Mouse (Mus musculus) midbrain, embryonic 10.5 days (tissue): ENCODE measurements around the gene Golga1. TPM values are rescaled to one million over a fixed set of nuclear protein-coding genes. Genes with fewer than 3 reads are reported as not detected.

Experiments used
- DNase-seq: peaks from one replicate; pipeline ENCODE4 v3.0.0-alpha.2; 2017; ENCODE audit warnings: low spot score
- H3K27ac ChIP-seq: fragments of 300-500 bp; sonication (generic); replicated peaks from 2 replicates; pipeline ENCODE4 v1.5.1; 2016; ENCODE audit warnings: mild to moderate bottlenecking
- H3K27me3 ChIP-seq: fragments of 300-500 bp; sonication (generic); 2 replicates; pipeline ENCODE4 v1.6.1; 2016; ENCODE audit warnings: low read depth, mild to moderate bottlenecking; ENCODE audit not compliant: poor library complexity, severe bottlenecking
- H3K36me3 ChIP-seq: fragments of 300-500 bp; sonication (generic); 2 replicates; pipeline ENCODE4 v1.6.1; 2016; ENCODE audit warnings: mild to moderate bottlenecking, moderate library complexity
- H3K4me1 ChIP-seq: fragments of 300-500 bp; sonication (generic); 2 replicates; pipeline ENCODE4 v1.6.1; 2016
- H3K4me3 ChIP-seq: fragments of 300-500 bp; sonication (generic); 2 replicates; pipeline ENCODE4 v1.5.1; 2016; ENCODE audit warnings: mild to moderate bottlenecking, moderate library complexity
- H3K9me3 ChIP-seq: fragments of 300-500 bp; sonication (generic); replicated peaks from 2 replicates; pipeline ENCODE4 v1.6.1; 2016; ENCODE audit warnings: mild to moderate bottlenecking
- WGBS: fragments of 180-500 bp; shearing (Covaris S2); methylation state at CpG from one replicate; pipeline ENCODE4 v1.1.7; 2016; 5-methylcytosine and 5-hydroxymethylcytosine counted together
- polyA plus RNA-seq: library from polyadenylated mRNA; unstranded; fragments of >200 nt; fragmentation: Nextera tagmentation; extraction: Ambion mirVana; gene quantifications from 2 replicates; pipeline ENCODE4 v1.2.1, GENCODE M21; 2016

The Golga1 gene
- polyA plus RNA-seq, 1 experiment from 2014 or later: 27.3 TPM

DNA sequence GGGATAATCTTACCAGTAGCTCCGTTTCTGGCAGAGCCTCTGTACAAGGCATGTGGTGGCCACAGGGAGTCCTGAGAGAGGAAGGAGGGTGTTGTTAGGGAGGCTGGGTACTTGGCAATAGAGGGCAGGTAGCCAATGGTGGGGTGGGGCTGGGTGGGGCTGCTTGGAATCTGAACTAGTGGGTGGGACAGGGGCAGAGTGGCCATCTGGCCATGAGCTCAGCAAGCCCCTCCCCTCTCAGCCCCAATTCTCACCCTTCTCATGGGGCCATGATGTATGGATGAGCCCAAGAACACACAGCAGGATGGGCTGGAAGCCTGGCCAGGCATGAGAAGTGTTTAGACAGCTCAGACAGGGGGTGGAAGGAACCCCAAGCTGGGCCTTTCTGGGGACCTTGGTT lies 78.0 kb downstream of the Golga1 start:
- Histone ChIP-seq H3K4me3 (no peak overlapping the region), H3K36me3 (no peaks in the 10 kb centered on the region), H3K9me3 (peaks cover 9% of the 10 kb centered on the region; the same call in 1 of the 2 replicates), H3K27ac (no peak overlapping the region), H3K4me1 (no peaks in the 10 kb centered on the region), H3K27me3 (no peaks in the 10 kb centered on the region)
- DNase-seq: no peak
- WGBS: 70% methylated on average over 1 of the region's 1 CpGs

DNA sequence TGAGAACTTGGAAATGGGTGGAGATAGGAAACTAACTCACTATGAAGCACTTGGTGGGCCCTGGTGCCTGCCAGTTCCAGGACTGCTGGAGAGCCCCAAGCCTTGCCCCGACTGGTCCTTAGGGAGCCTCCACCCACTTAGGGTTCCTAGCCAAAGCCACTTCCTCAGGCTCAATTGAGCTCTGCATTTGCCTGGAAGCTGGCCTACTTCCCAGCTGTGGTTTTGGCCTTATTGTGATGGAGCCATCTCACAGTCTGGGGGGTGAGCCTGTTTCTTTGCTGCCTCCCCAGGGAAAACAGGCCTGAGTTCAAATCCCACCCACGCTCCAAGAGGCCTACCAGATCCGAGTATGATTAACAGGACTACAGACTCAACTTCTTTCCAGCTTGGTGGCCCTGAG lies 78.8 kb downstream of the Golga1 start:
- no peaks in the 10 kb centered on the region for H3K36me3 ChIP-seq
- 92% methylated on average over 3 of the region's 3 CpGs for WGBS
- peaks cover 9% of the 10 kb centered on the region; the same call in 1 of the 2 replicates for H3K9me3 ChIP-seq

DNA sequence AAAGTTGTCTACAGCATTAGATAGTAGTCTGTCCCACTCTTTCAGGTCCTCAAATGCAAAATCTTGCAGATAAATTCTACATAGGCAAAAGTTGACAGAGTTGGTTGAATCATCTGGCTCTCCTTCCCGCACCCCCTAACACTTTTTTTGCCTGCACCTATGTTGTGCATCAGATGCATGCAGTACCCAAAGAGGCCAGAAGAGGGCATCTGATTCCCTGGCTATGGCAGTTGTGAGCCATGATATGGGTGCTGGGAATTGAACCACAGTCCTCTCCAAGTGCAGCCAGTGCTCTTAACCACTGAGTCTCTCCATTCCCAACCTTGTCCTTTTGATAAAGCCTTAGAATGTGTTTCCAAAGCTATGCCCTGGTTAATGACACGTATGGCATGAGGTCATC lies 81.9 kb downstream of the Golga1 start:
- Histone ChIP-seq H3K4me3 (no peak overlapping the region), H3K27ac (no peak overlapping the region), H3K4me1 (no peaks in the 10 kb centered on the region), H3K9me3 (peaks cover 9% of the 10 kb centered on the region; the same call in 1 of the 2 replicates), H3K27me3 (no peaks in the 10 kb centered on the region), H3K36me3 (no peaks in the 10 kb centered on the region)
- WGBS: 97% methylated on average over 2 of the region's 2 CpGs
- no peak for DNase-seq

More for the DNA sequence above, 78.8 kb downstream of the Golga1 start:
- Histone ChIP-seq H3K27ac (no peak overlapping the region), H3K4me1 (no peaks in the 10 kb centered on the region), H3K27me3 (no peaks in the 10 kb centered on the region), H3K4me3 (no peak overlapping the region)
- no peak for DNase-seq

DNA sequence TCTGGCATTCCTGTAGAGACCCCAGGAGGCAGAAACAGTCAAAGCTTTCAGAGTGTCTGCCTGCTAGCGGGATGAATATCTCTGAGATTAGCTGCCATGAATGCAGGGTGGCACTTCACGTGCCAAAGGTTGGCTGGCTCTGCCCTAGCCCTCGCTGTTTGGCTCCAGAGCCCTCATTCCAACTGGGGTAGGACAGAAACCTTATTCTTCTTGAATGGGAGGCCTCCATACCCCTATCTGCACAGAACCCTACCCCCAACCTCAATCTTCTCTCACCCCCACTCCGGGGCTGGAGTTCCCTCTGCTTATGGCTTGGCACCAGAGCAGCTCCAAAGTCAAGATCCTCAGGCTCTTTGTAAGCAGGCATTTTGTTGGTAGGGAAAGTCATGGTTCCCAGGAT lies 87.5 kb downstream of the Golga1 start:
- DNase-seq: no peak
- no peak overlapping the region for H3K4me3 ChIP-seq
- no peaks in the 10 kb centered on the region for H3K36me3 ChIP-seq
- no peaks in the 10 kb centered on the region for H3K27me3 ChIP-seq
- no peaks in the 10 kb centered on the region for H3K9me3 ChIP-seq
- WGBS: 73% methylated on average over 4 of the region's 4 CpGs
- peaks cover 4% of the 10 kb centered on the region; the same call in 1 of the 2 replicates for H3K4me1 ChIP-seq
- H3K27ac ChIP-seq: 0 out of 2 replicates have a peak overlapping the region, but pooled peaks have one; percentile 17

DNA sequence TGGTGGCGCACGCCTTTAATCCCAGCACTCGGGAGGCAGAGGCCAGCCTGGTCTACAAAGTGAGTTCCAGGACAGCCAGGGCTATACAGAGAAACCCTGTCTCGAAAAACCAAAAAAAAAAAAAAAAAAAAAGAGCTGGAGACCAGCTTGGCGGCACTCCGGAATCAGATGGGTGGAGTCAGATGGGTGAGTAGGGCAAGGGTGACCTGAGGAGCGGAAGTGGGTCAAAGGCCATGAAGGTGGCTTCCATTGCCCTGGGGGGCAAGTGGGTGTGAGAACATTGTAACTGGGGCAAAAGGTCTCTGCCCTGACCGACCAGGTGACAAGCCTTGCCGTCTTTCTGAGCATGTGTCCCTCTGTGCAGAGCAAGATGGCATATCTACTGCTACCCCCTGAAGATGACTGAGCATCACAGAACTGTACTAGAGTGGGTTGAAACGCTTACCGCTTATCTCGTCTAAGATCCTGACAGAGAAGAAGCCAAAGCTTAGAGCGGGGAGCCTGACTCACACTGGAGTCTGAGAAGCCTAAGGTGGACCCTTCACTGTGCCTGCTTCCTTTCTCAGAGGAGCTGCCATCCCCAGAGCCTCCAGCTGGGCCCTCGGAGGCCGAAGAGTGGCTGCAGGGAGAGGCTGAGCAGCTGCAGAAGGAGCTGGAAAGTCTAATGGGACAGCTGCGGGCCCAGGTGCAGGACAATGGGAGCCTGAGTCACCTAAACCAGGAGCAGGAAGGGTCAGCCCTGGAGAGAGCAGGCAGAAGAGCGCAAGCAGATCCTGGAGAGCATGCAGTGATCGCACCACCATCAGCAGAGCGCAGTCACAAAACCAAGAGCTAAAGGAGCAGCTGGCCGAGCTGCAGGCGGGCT lies 89.2 kb downstream of the Golga1 start:
- Histone ChIP-seq H3K36me3 (no peaks in the 10 kb centered on the region), H3K27ac (no peak overlapping the region), H3K4me3 (no peak overlapping the region), H3K4me1 (peaks cover 4% of the 10 kb centered on the region; the same call in 1 of the 2 replicates), H3K27me3 (no peaks in the 10 kb centered on the region), H3K9me3 (no peaks in the 10 kb centered on the region)
- 84% methylated on average over 21 of the region's 21 CpGs for WGBS
- DNase-seq: no peak

DNA sequence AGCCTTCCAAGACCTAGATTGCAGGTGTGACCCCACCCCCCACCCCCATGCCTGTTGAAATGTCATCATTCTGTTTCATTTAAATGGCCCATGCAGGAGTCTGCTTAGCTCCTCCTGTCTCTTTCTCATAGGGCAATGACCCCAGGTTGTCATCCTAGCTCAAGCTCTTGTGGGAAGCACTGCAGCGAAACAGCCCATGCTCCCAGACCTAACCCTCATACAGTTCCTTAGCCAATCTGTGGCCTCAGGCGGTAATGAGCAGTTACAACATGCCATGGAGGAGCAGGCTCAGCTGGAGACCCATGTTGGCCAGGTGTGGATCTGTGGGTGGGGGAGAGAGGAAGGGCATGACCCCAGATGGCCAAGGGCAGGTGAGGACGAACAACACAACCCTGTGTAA lies 90.2 kb downstream of the Golga1 start:
- DNase-seq: no peak
- no peaks in the 10 kb centered on the region for H3K36me3 ChIP-seq
- peaks cover 4% of the 10 kb centered on the region; the same call in 1 of the 2 replicates for H3K4me1 ChIP-seq
- H3K27me3 ChIP-seq: no peaks in the 10 kb centered on the region
- no peak overlapping the region for H3K4me3 ChIP-seq
- 86% methylated on average over 3 of the region's 3 CpGs for WGBS
- H3K27ac ChIP-seq: no peak overlapping the region
- no peaks in the 10 kb centered on the region for H3K9me3 ChIP-seq

DNA sequence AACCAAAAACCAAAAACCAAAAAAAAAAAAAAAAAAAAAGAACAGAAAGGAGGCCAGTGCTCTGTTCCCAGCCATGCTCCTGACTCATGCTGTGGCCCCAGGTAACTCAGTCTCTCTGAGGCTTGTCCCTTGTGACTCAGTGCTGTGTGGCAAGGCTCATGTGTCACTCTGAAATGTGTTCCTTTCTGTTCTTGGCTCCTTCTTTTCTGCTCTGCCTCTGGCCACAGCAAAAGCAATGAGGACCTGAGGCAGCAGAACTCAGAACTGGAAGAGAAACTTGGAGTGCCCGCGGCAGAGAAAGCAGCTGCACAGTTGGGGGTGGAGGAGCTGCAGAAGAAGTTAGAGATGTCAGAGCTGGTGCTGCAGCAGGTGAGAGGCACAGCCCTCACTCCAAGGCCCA lies 91.2 kb downstream of the Golga1 start:
- no peak for DNase-seq
- H3K4me1 ChIP-seq: peaks cover 4% of the 10 kb centered on the region; the same call in 1 of the 2 replicates
- no peaks in the 10 kb centered on the region for H3K9me3 ChIP-seq
- no peaks in the 10 kb centered on the region for H3K36me3 ChIP-seq
- WGBS: 48% methylated on average over 2 of the region's 2 CpGs
- no peak overlapping the region for H3K27ac ChIP-seq
- no peak overlapping the region for H3K4me3 ChIP-seq
- no peaks in the 10 kb centered on the region for H3K27me3 ChIP-seq

DNA sequence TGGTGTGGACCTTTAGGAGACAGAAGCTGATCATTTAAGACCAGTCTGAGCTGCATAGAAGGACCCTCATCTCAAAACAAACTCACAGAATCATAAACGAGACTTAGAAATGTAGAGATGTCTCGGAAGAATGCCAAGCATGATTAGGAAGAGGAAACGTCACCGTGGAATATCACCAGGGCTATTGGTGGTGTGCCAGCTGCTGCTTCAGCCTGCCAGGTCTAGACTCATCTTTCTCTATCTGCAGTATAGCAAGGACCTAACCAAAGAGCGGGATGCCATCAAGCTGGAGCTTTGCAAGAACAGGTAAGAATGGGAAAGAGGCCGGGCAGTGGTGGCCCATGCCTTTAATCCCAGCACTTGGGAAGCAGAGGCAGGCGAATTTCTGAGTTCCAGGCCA lies 91.6 kb downstream of the Golga1 start:
- peaks cover 4% of the 10 kb centered on the region; the same call in 1 of the 2 replicates for H3K4me1 ChIP-seq
- WGBS: 92% methylated on average over 7 of the region's 7 CpGs
- H3K9me3 ChIP-seq: no peaks in the 10 kb centered on the region
- H3K27ac ChIP-seq: no peak overlapping the region
- H3K27me3 ChIP-seq: no peaks in the 10 kb centered on the region
- no peak overlapping the region for H3K4me3 ChIP-seq
- no peak for DNase-seq
- H3K36me3 ChIP-seq: no peaks in the 10 kb centered on the region

DNA sequence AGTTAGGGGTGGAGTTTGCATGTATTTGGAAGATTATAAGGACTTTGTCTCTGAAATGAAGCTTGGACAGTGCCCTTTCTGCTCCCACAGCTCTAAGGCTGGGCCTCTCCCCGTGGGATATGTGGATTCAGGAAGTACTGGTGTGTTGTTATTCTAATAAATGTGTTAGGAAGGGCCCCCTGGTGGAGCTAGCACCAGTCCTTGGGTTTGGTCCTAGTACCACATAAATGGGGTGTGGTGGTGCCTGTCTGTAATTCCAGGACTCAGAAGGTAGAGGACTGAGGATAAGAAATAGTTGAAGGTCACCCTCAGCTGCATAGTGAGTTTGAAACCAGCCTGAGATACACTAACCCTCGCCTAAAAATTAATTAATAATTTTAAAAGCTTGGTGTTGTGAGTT lies 92.1 kb downstream of the Golga1 start:
- H3K27me3 ChIP-seq: no peaks in the 10 kb centered on the region
- H3K27ac ChIP-seq: no peak overlapping the region
- 44% methylated on average over 2 of the region's 2 CpGs for WGBS
- H3K4me3 ChIP-seq: no peak overlapping the region
- no peaks in the 10 kb centered on the region for H3K36me3 ChIP-seq
- DNase-seq: no peak
- H3K4me1 ChIP-seq: peaks cover 4% of the 10 kb centered on the region; the same call in 1 of the 2 replicates
- no peaks in the 10 kb centered on the region for H3K9me3 ChIP-seq

DNA sequence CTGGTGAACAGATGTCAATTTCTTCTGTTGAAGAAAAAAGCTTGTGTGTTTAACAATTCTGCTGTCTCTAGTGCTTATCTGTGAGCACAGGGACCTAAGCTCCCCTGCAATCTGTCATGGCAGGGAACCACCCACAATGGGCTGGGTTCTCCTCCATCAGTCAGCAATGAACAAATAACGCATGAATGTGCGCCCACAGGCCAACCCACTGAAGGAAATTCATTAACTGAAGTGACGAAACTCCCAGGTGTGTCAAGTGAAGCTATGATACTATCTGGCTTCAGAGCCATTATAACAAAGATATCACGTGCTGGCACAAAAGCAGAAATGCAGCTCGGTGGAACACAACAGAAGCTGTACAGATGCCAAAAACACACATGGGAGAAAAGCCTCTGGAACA lies 95.3 kb downstream of the Golga1 start:
- H3K4me1 ChIP-seq: no peaks in the 10 kb centered on the region
- H3K27ac ChIP-seq: no peak overlapping the region
- 86% methylated on average over 5 of the region's 5 CpGs for WGBS
- no peaks in the 10 kb centered on the region for H3K9me3 ChIP-seq
- no peak overlapping the region for H3K4me3 ChIP-seq
- DNase-seq: no peak
- no peaks in the 10 kb centered on the region for H3K27me3 ChIP-seq
- H3K36me3 ChIP-seq: no peaks in the 10 kb centered on the region

DNA sequence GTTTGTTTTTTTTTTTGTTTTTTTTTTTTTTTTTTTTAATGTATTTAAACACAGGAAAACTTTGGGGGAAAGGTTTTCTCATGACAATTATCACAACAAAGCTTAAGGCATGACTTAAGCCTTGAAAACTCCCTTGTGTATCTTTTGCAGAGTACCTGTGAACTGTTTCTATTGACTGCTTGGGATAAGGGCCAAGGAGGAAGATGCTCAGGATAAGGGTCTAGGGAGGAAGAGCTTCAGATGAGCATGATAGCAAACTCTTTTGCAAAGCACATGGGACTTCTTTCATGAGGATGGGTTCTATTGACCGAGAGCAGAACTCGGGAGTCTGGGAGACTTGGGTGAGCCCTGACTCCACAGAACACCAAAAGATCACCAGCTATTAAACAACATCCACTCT lies 95.7 kb downstream of the Golga1 start:
- DNase-seq: no peak
- no peaks in the 10 kb centered on the region for H3K36me3 ChIP-seq
- H3K4me3 ChIP-seq: no peak overlapping the region
- no peaks in the 10 kb centered on the region for H3K27me3 ChIP-seq
- no peaks in the 10 kb centered on the region for H3K4me1 ChIP-seq
- WGBS: 84% methylated on average over 2 of the region's 2 CpGs
- H3K9me3 ChIP-seq: no peaks in the 10 kb centered on the region
- H3K27ac ChIP-seq: no peak overlapping the region
